Mouse (Mus musculus): ENCODE measurements around the gene Igfbp7. TPM values are rescaled to one million over a fixed set of nuclear protein-coding genes. Genes with fewer than 3 reads are reported as not detected.
A peak's percentile ranks its signal among the peaks of the same experiment; 100 is the strongest.
"Not testable (repeated sequence)": the region's sequence is repeated elsewhere in the genome, so short reads cannot be mapped to it uniquely, and the experiment has no call there.

Gene Igfbp7
- polyA plus RNA-seq, 1 experiment from 2014 or later, result 9.8 TPM

DNA sequence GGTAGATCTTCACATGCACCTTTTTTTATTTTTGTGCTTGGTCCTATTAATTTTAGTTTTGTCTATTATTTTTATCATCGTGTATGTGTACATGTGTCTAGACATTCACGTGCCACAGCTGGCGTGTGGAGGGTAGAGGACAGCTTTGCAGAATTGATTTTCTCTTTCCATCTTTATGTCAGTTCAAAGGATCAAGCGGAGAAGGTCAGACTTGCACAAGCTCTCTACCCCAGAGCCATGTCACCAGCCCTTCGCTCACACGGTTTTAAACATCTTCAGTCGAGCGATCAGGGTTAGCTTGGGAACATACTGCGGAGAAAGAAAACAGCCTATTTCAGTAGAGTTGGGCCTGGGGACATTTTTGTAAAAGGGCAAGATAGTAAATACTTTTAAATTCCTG is 23.2 kb upstream of the Igfbp7 start:
- H3K4me2 ChIP-seq, result no peak overlapping the region
- H3K4me3 ChIP-seq (replicated peaks), result no peak overlapping the region
- H3K36me3 ChIP-seq, result no peaks in the 10 kb centered on the region
- no peaks in the 10 kb centered on the region for H3K27me3 ChIP-seq
- no peak overlapping the region for H3K27ac ChIP-seq
- no peaks in the 10 kb centered on the region for H3K4me1 ChIP-seq (replicated peaks)
- H3K9ac ChIP-seq (replicated peaks), result no peak overlapping the region
- no peaks in the 10 kb centered on the region for H3K9me3 ChIP-seq
- ATAC-seq (ENCODE audit: insufficient number of reproducible peaks, insufficient read depth, low FRiP score, low TSS enrichment, low read depth), result no peak
- 84% methylated on average over 9 of the region's 9 CpGs for WGBS

DNA sequence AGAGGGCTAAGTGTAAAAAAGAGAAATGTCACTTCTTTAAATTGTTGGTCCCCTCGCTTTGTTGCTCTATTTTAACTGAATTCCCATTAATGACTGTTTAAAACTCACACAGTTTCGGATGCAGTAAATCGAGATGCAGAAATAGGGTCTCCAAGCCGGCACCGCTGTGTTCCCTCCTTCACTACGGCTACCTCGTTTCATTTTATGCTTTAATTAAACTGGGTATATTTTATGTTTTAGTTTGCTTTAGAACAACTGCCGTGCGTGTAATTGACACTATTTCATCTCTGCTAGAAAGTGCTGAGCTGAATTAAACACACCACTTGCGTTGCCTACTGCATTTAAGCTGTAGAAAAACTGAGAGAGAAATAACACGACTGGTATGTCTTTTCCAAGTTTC is 22.6 kb upstream of the Igfbp7 start:
- Histone ChIP-seq H3K36me3 (no peaks in the 10 kb centered on the region), H3K27ac (no peak overlapping the region), H3K27me3 (no peaks in the 10 kb centered on the region), H3K4me1 (replicated peaks) (no peaks in the 10 kb centered on the region), H3K4me3 (replicated peaks) (no peak overlapping the region), H3K9me3 (no peaks in the 10 kb centered on the region), H3K4me2 (no peak overlapping the region), H3K9ac (replicated peaks) (no peak overlapping the region)
- no peak for ATAC-seq (ENCODE audit: insufficient number of reproducible peaks, insufficient read depth, low FRiP score, low TSS enrichment, low read depth)
- 47% methylated on average over 11 of the region's 11 CpGs for WGBS

GRCm38 (mm10) chr5:77430049-77430448 is 22.2 kb upstream of the Igfbp7 start:
- Histone ChIP-seq H3K4me1 (replicated peaks) (no peaks in the 10 kb centered on the region), H3K4me3 (replicated peaks) (no peak overlapping the region), H3K36me3 (no peaks in the 10 kb centered on the region), H3K9ac (replicated peaks) (no peak overlapping the region), H3K9me3 (no peaks in the 10 kb centered on the region), H3K4me2 (no peak overlapping the region), H3K27me3 (no peaks in the 10 kb centered on the region), H3K27ac (no peak overlapping the region)
- 71% methylated on average over 4 of the region's 4 CpGs for WGBS
- ATAC-seq (ENCODE audit: insufficient number of reproducible peaks, insufficient read depth, low FRiP score, low TSS enrichment, low read depth), result no peak

DNA sequence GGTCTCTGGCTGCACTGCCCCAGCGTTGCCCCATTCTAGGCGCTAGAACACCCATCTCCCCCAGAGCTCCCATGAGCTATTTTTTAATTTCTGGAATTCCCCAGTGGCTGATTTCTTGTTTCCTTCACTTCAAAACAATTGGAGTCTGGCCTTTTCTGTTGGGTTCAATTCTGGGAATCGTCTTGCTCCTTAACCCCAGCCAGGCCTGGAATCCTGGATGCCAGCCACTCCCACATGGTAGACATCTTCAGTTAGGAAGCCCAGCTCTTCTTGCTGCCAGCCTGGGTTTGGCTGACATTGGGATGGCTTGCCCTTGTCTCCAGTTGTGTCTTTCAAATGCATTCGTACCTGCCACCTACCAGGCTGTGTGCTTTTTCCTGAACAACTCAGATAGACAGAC is 20.7 kb upstream of the Igfbp7 start:
- Histone ChIP-seq H3K4me1 (replicated peaks) (no peaks in the 10 kb centered on the region), H3K9me3 (no peaks in the 10 kb centered on the region), H3K4me3 (replicated peaks) (no peak overlapping the region), H3K27me3 (no peaks in the 10 kb centered on the region), H3K9ac (replicated peaks) (no peak overlapping the region), H3K4me2 (no peak overlapping the region), H3K27ac (no peak overlapping the region), H3K36me3 (no peaks in the 10 kb centered on the region)
- no peak for ATAC-seq (ENCODE audit: insufficient number of reproducible peaks, insufficient read depth, low FRiP score, low TSS enrichment, low read depth)
- WGBS, result 72% methylated on average over 4 of the region's 4 CpGs

GRCm38 (mm10) chr5:77427986-77428385 is 20.1 kb upstream of the Igfbp7 start:
- Histone ChIP-seq H3K36me3 (no peaks in the 10 kb centered on the region), H3K4me2 (no peak overlapping the region), H3K27me3 (no peaks in the 10 kb centered on the region), H3K9me3 (no peaks in the 10 kb centered on the region), H3K27ac (no peak overlapping the region), H3K9ac (replicated peaks) (no peak overlapping the region), H3K4me1 (replicated peaks) (no peaks in the 10 kb centered on the region), H3K4me3 (replicated peaks) (no peak overlapping the region)
- no peak for ATAC-seq (ENCODE audit: insufficient number of reproducible peaks, insufficient read depth, low FRiP score, low TSS enrichment, low read depth)
- WGBS, result 88% methylated on average over 5 of the region's 5 CpGs

- Histone ChIP-seq H3K9me3 (0 out of 2 replicates have a peak, but pooled peaks cover 5% of the 10 kb centered on the region), H3K4me3 (replicated peaks) (no peak overlapping the region), H3K27ac (no peak overlapping the region), H3K36me3 (no peaks in the 10 kb centered on the region), H3K27me3 (no peaks in the 10 kb centered on the region), H3K4me1 (replicated peaks) (no peaks in the 10 kb centered on the region), H3K4me2 (no peak overlapping the region), H3K9ac (replicated peaks) (no peak overlapping the region)
- WGBS, result 80% methylated on average over 7 of the region's 7 CpGs
- ATAC-seq (ENCODE audit: insufficient number of reproducible peaks, insufficient read depth, low FRiP score, low TSS enrichment, low read depth), result no peak
These were observed 18.1 kb upstream of the Igfbp7 start for GRCm38 (mm10) chr5:77425721-77426500.

- WGBS, result 80% methylated on average over 4 of the region's 4 CpGs
- H3K27ac ChIP-seq; H3K4me1 ChIP-seq (replicated peaks); H3K4me2 ChIP-seq; H3K4me3 ChIP-seq (replicated peaks); H3K27me3 ChIP-seq; H3K36me3 ChIP-seq; H3K9me3 ChIP-seq; ATAC-seq (ENCODE audit: insufficient number of reproducible peaks, insufficient read depth, low FRiP score, low TSS enrichment, low read depth); H3K9ac ChIP-seq (replicated peaks): not testable (repeated sequence)
These were observed 11.7 kb upstream of the Igfbp7 start for GRCm38 (mm10) chr5:77419537-77419936.

GRCm38 (mm10) chr5:77416058-77416457 is 8.2 kb upstream of the Igfbp7 start:
- no peak overlapping the region for H3K9ac ChIP-seq (replicated peaks)
- no peak for ATAC-seq (ENCODE audit: insufficient number of reproducible peaks, insufficient read depth, low FRiP score, low TSS enrichment, low read depth)
- 80% methylated on average over 6 of the region's 6 CpGs for WGBS
- H3K27ac ChIP-seq, result no peak overlapping the region
- H3K9me3 ChIP-seq, result no peaks in the 10 kb centered on the region
- H3K27me3 ChIP-seq, result no peaks in the 10 kb centered on the region
- H3K36me3 ChIP-seq, result no peaks in the 10 kb centered on the region
- no peak overlapping the region for H3K4me2 ChIP-seq
- no peak overlapping the region for H3K4me3 ChIP-seq (replicated peaks)
- H3K4me1 ChIP-seq (replicated peaks), result no peaks in the 10 kb centered on the region

DNA sequence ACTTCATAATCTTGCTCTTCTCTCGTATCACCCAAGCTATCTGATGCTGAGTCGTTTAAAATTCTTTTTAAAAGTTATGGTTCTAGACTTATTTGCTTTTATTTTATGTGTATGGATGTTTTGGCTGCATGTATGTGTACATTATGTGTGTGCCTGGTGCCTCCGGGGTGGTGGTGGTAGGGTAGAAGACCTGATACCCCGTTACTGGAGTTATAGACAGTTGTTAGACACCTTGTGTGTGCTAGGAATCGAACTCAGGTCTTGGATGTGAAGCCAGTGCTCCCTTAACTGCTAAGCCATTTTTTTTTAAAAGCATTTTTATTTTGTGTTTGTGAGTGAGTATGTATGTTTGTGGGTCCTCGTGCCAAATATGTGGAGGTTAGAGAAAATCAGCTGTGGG is 689 bp upstream of the Igfbp7 start:
- H3K36me3 ChIP-seq, result no peaks in the 10 kb centered on the region
- 95% methylated on average over 6 of the region's 6 CpGs for WGBS
- no peak overlapping the region for H3K4me3 ChIP-seq (replicated peaks)
- peaks cover 44% of the 10 kb centered on the region for H3K27me3 ChIP-seq
- 0 out of 2 replicates have a peak, but pooled peaks cover 3% of the 10 kb centered on the region for H3K9me3 ChIP-seq
- no peak overlapping the region for H3K27ac ChIP-seq
- peaks cover 10% of the 10 kb centered on the region; the same call in 1 of the 2 replicates for H3K4me1 ChIP-seq (replicated peaks)
- no peak for ATAC-seq (ENCODE audit: insufficient number of reproducible peaks, insufficient read depth, low FRiP score, low TSS enrichment, low read depth)
- H3K9ac ChIP-seq (replicated peaks), result no peak overlapping the region
- peak overlapping the region; percentile 98; the same call in 1 of the 2 replicates for H3K4me2 ChIP-seq

- Histone ChIP-seq H3K9me3 (0 out of 2 replicates have a peak, but pooled peaks cover 3% of the 10 kb centered on the region), H3K36me3 (no peaks in the 10 kb centered on the region), H3K4me1 (replicated peaks) (peaks cover 10% of the 10 kb centered on the region; the same call in 1 of the 2 replicates), H3K27me3 (peaks cover 53% of the 10 kb centered on the region), H3K27ac (no peak overlapping the region), H3K9ac (replicated peaks) (no peak overlapping the region), H3K4me2 (peak overlapping the region; percentile 98; the same call in 1 of the 2 replicates), H3K4me3 (replicated peaks) (no peak overlapping the region)
- ATAC-seq (ENCODE audit: insufficient number of reproducible peaks, insufficient read depth, low FRiP score, low TSS enrichment, low read depth), result no peak
- 47% methylated on average over 5 of the region's 5 CpGs for WGBS
These were observed 1.4 kb downstream of the Igfbp7 start for GRCm38 (mm10) chr5:77406371-77406871.

DNA sequence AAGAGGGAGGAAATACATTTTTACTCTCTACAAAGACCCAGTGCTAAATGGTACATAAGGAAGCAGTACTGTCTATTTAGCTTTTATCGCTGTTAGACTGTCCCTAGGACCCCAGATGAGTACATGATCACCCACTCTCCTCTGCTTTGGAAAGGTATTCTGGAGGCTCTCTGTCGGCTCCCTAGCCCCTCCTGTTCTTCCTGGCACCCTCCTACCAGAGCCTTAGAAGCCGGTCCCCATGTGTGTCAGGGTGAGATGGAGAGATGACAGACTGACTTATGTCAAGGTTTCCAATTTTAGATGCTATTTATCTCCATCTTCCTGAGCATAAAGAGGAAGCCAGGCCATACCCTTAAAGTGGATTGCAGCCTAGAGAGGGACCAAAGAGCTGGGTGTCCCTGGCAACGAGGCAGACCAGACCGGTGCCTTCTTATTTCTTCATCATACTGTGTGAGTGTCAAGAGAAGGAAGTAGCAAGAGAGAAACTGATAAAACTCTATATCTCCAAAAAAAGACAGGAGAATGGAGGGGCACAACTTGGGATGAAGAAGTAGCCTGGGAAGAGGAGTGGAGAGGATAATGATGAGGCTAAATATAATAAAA is 2.3 kb downstream of the Igfbp7 start:
- 60% methylated on average over 5 of the region's 5 CpGs for WGBS
- Histone ChIP-seq H3K9ac (replicated peaks) (no peak overlapping the region), H3K4me1 (replicated peaks) (peaks cover 10% of the 10 kb centered on the region; the same call in 1 of the 2 replicates), H3K27ac (no peak overlapping the region), H3K4me3 (replicated peaks) (no peak overlapping the region), H3K4me2 (no peak overlapping the region), H3K9me3 (0 out of 2 replicates have a peak, but pooled peaks cover 3% of the 10 kb centered on the region), H3K36me3 (no peaks in the 10 kb centered on the region), H3K27me3 (peaks cover 59% of the 10 kb centered on the region)
- ATAC-seq (ENCODE audit: insufficient number of reproducible peaks, insufficient read depth, low FRiP score, low TSS enrichment, low read depth), result no peak

All from limb, embryonic 12.5 days (tissue).